Mouse (Mus musculus): Measurements from ENCODE around the gene Sp6. TPM values are rescaled to one million over a fixed set of nuclear protein-coding genes. Genes with fewer than 3 reads are reported as not detected.

Sp6 gene
- total RNA-seq, 2 experiments from 2014 or later, result 1.4 TPM

DNA sequence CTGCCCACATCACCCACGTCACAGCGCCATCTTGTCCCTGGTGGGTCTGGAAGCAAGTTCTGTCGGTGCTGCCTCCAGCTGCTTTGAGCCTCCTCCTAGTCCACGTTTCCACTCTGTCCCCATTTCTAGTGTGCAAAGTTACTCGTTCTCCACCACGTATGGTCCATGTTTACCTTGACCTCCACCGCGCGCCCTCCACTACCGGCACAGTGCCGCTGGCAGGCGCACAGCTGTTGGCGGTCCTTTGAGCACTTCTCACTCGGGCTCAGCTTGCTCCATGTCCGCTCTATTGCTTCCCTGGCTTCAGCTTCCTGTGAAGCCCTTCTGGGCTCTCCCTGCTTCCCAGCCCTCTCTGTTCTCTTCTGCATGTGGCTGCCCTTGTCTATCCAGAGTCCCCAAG lies 31.7 kb upstream of the Sp6 start:
- DNase-seq (ENCODE audit: low spot score in 2 of 2), result no peak

DNA sequence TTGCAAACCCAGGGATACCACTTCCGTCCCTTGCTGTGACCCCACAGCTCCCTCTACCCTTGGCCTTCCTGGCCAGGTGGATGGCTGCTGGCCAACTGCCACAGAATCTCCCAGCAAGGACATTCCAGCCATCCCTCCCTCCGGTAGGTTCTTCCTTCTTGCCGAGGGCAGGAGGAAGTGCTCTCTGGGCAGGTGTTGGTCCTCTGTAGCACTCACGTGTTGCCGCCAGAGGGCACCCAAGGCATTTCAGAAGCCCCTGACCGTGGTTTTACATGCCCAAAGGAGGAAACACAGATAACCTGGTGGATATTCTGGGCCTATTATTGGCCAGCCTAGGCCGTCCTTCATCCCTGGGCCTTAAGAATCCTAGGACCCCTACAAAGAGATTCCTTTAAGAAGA lies 30.8 kb upstream of the Sp6 start:
- peak; percentile 83 to 89 for DNase-seq (ENCODE audit: low spot score in 2 of 2)

DNA sequence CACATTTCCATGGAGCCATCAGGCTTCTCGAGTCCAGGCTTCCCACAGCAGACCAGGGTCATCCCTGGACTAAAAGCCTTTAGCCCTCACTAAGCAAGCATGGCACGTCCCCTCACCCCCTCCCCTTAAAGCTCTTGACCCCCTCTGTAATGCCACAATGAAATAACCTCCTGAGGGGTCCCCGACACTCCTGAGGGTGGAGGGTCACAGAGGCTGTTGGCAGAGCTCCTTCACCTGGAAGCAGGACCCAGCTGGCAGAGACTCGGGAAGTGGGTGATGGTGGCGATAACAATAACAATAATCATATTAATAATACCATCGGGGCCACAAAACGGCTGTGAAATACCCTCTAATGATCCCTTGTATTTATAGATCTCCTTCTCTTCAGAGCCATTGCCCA lies 30.3 kb upstream of the Sp6 start, which contains the start of gene Sp2:
Gene Sp2, minus strand, starts transcription at position 101 of the 400 bp plus-strand sequence.
- no peak for DNase-seq (ENCODE audit: low spot score in 2 of 2)

DNA sequence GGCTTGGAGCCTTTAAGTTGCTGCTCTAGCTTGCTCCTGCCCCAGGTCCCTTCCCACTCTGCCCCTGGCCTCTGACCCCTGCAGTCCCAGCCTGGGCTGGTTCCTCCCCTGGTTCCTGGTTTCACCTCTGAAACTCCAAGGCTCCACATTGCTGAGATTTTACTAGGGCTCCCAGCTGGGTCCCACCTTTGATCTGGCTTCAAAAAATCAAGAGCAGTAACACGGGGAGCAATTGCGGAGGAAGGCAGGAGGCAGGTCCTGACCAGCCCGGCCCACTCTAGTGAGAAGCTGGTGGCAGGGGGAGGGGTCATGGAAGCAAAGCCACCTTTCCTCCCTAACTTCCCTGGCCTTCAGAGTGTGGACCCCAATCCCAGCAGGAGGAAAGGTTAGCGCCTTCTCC lies 28.3 kb upstream of the Sp6 start:
- DNase-seq (ENCODE audit: low spot score in 2 of 2), result no peak

DNA sequence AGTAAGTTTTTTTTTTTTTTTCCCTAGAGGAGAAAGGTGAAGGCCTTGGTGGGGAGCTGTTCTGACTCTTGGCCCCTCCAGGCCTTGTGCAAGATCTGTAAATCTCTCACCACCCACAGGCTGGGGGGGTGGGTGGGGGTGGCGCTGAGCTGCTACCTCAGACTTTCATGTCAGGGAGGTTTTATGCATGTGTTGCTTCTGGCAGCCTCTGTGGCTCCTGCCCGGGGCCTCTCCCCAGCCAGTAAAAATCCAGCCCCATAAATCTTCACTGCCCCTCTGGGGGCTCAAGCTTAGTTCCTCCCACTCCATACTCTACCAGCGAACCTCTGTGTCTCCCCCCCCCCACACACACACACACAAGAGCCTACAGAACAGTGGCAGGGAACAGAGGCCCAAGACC lies 26.7 kb upstream of the Sp6 start:
- no peak for DNase-seq (ENCODE audit: low spot score in 2 of 2)

DNA sequence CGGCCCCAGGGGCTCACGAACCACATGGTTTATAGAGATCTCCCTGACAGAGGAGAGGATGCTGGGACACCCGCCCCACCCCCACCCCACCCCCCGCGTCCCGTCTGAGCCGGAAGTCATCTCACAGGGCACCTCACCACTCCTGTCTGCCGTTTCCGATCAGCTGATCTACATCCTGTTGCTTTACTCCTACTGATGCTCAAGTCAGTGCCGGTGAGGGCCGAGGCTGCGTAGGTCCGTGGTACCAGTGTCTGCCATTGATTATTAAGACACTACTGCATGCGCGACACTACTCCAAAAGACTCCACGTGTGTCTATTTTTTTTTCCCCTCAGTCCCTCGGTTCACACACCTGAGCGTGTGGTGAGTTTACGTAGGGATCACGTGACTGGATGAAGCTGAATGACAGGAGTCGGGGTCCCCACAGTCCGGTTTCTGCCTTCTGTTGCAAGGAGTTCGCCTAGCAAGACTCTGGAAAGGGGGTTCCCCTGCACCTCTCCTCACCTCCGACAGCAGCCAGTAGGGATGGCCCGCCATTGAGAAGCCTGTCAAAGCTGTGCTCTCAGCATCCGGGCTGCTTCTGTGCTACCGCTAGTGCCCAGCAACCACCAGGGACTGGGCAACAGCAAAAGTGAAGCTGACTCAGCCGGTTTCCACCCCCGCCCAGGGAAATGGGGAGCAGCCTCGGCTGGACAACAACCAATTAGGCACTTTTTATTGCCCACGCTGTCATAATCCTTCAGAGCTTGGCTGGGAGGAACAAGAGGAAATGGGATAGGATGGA lies 25.1 kb upstream of the Sp6 start:
- DNase-seq (ENCODE audit: low spot score in 2 of 2), result no peak

DNA sequence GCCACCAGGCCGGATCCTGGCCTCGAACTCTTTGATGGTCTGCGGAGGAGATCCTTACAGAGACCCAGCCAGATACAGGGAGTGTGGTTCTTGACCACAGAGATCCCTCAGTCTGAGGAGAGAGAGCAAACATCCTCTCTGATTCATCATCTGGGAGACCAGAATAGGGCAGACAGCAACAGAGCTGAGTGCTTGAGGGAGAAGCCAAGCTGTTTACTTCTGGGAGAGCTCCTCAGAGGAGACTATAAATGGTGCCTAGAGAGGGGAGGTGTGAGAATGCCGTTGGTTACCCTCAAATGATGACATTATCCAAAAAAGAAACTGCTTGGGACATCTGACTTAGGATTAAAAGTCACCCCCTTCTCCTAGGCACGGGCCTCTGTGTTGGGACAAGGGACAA lies 21.7 kb upstream of the Sp6 start:
- DNase-seq (ENCODE audit: low spot score in 2 of 2), result no peak

DNA sequence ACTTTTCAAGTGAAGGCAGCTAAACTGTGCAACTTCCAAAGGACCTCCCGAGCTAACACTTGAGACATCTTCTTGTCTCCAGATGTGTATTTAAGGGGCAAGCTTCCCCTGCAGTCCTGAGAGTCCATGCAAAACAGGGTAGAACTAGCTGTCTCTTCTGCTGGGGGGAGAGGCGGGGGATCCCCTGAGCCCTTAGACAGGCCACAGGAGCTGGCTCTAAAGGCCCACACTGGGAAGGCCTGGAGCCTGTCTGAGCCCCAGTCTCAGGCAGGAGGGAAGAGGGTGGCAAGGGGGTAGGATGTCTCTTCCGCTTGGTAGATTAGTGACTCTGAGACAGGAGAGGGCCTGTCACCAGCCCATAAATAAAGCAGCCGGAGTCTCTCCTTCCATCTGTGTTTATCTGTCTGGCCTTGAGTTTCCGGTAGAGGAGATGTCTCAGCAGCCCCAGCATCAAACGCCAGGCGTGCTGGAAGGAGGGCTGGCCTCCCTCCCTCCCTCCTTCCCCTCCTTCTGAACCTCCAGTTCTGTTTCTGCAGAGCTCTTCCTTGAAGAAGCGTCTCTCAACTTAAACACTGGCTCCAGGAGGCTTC lies 20.4 kb upstream of the Sp6 start:
- DNase-seq (ENCODE audit: low spot score in 2 of 2), result no peak

DNA sequence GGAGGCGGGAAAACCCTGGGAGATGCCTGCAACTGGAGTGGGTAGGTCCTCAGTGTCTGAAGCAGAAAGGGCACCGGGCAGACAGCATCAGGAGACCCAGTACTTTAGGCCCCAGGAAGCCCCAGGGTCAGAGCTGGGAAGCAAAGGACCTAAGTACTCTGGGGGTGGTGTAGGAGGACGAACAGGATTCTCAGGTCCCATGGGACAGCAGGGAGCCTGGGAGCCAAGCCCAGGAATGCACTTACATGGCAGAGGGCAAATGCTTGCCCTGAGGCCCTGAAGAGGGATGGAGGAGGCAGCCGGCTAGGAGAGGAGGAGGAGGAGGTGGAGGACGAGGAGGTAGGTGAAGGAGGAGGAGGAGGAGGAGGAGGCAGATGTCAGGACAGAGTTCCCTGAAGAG lies 18.2 kb upstream of the Sp6 start:
- no peak for DNase-seq (ENCODE audit: low spot score in 2 of 2)

DNA sequence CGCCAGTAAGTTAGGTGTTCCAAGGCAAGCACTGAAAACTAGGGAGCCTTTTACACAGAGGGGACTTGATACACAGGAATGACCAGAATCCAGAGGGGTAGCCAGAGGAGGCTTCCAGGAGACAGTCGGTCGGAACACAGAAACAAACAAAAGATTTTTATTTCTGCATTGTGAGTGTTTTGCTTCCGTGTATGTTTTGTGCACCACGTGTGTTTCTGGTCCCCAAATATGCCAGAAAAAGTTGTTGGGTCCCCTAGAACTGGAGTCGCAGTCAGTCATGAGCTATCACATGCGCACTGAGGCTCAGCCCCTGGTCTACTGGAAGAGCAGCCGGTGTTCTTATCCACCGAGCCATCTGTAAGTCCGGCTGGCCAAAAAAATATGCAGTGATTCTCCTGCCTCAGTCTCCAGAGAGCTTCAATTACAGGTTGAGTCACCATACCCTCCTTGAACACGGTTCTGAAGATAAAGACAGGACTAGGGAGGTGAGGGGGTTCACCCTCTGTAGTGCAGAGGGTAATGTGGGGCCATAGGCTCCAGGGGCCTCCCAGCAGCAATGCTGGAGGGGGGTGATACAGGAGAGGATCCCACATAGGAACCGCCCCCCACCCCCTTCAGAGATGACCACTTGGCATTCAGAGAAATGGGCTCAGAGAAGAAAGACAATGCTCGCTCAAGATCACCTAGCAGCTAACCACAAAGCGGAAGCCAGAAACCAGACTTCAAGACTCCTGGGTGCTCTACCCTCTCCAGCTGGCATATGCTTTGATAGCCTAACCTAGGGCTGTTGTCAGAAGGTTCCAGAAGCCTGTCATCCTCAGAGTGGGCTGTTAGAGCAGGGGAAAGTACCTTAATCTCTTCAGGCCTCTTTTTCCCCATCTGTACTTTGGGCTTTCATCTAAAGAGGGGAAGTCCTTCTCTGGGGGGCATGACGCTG lies 17.1 kb upstream of the Sp6 start:
- no peak for DNase-seq (ENCODE audit: low spot score in 2 of 2)

DNA sequence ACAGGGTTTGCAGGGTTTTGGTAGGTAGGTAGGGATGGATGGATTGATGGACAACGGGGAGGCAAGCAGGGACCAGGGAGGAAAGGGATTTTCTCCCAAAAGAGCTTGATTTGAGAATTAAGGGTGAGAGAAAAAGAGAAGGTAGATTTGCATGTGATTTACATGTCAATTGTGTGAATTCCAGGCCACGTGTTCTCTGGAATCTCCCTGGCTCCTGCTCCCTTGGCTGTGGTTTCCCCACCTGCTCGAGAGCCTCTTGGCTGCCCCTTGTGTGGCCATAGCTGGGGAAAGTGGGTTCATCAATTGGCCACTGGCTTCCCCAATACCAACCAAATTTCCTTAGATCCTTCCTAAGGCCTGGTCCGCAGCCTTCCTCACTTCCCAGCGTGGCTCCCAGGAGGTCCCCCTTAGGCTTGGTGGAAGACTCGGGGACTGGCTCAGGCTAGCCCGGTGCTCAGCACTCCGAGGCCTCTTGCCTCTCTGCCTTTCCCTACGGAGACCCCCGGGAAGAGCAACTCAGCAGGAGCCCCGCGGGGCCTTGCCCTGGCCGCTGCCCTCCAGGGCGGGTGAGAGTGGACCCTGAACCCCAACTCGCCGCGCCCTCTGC lies 16.3 kb upstream of the Sp6 start:
- DNase-seq (ENCODE audit: low spot score in 2 of 2), result no peak

DNA sequence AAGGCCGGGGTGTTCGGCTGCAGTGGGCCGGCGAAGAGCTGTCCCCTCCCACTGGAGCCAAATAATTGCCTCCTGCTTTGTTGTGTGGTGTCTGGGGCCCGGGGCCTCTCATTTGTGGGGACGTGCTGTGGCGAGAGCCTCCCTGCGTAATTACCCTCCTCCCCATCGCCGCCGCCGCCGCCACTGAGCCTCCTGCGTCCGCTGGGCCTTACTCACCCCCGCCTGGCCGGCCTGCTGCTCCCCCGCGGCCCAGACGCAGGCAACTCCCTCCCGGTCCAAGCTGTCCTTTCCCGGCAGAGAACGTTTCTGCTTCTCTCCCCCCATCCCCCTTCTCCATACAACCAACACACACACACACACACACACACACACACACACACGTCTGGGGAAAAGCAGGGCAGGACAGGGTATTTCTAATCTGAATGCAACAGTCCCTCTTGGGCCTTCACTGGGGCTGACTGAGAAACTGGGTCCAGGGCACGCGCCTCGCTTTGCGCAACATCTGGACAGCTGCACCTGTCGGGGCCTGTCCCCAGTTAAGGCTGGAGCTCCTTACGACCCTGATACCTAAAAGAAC lies 15.7 kb upstream of the Sp6 start:
- DNase-seq (ENCODE audit: low spot score in 2 of 2), result peak; percentile 32 to 55

DNA sequence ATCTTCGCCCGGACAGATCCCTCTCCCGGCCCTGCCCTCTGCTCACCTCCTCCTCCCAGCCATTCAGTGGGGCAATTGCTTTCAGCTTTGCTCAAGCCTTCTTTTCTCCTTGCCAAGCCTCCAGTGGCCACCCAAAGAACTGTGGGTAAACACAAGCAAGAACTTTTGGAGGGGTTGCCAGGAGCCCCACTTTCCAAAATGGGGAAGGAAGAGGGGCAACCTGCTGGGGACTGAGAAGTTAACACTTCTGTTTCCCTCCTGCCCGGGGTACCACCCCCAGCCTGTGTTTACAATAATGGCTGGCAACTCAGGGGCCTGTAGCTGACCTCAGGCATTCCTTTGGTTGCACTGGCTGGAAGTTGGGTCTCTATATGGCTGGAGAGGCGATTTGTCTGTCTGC lies 10.0 kb upstream of the Sp6 start:
- DNase-seq (ENCODE audit: low spot score in 2 of 2), result no peak

DNA sequence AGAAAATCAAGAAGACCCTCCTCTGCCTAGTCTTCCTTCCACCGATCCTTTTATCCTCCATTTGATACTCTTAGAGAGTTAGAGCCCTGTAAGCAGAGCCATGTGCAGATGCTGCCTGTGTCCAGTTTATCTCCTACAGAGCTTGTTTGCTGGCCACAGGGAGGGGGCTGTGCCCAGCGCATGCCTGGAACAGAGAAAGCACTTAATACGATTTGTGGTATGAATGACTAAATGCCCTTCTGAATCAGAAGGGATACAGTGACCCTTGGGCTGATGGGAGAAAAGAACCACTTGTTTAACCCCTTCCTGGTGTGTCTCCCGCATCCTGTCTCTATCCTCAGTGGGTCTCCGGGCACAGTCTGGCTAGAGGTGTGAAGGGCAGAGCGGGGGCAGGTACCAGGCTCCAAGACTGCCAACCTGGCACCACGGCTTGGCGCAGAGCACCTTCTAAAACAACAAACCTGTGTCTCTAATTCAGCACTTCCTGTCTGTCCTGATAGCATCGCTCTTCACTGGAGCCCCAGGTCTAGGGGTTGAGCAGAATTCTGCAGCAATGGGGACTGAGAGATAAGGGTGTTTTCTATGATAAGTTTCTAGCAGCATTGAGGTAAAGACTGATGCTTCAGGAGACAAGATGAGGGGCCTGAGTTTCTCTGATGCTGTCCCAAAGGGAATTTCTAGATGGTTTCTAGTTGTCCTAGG lies 6.0 kb upstream of the Sp6 start:
- no peak for DNase-seq (ENCODE audit: low spot score in 2 of 2)

DNA sequence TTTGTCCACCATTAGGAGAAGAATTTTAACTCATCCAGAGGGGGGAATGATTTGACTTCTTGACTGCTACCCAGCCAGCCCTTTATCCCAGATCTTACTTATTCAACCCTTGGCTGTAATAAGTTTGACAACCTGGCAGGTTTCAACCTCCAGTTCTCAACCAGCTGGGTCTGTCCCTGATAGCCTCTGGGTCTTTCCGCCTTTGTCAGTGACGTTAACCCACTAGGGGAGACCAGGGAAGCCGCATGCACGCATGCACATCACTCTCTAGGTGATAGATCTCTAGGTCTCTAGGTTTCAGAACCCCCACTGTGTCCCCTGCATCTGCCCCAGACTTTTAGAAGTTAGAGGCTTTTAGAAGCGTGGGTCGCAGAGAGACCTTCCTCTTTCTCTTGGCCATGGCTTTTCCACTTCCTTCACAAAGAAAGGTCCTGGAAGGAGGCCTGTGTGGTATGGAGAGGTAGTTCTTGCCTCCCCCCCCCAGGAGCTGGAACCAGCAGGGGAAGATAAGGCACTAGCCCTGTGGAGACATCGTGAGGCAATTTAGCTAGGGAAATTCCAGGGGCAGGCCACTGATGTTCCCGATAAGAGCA lies 3.9 kb upstream of the Sp6 start:
- DNase-seq (ENCODE audit: low spot score in 2 of 2), result no peak

DNA sequence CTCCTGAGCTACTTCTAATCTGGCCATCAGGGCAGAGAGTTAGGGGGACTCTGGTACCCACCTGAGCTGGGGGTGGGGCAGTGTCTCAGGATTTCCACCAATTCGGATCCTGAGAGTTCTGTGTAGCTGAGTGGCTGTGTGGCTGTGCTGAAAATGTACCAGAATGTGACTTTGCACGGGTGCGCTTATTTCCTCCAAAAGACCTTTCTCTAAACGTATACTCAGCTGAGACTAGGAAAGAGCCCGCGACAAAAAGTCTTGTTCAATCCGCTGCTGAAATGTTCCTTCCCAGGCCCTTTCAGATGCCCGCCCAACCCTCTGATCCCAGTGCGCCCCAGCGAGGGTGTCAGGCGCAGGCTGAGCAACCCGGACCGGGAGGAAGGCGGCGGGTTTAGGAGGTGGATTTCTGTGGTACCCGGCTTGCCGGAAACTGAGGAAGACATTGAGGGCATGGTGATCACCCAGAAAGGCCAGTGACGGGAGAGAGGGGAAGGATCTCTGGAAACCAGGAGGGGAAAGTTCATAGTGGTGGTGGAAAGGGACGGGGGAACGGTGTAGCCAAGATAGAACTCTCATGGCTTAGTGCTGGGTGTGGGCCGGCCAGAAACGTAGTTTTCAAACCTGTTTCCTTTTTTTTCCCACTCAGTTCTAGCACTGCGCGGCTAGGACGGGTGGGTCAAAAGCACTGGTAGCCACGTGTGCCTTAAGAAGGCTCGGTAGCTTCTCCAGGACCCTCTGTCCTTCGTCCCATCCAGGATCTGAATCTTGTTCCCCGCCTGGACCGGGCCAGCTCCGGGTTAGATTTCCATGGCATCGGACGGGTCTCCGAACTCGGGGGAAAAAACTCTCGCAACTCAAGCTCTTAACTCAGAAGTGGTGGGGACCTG lies 4.7 kb downstream of the Sp6 start:
- DNase-seq (ENCODE audit: low spot score in 2 of 2), result no peak

DNA sequence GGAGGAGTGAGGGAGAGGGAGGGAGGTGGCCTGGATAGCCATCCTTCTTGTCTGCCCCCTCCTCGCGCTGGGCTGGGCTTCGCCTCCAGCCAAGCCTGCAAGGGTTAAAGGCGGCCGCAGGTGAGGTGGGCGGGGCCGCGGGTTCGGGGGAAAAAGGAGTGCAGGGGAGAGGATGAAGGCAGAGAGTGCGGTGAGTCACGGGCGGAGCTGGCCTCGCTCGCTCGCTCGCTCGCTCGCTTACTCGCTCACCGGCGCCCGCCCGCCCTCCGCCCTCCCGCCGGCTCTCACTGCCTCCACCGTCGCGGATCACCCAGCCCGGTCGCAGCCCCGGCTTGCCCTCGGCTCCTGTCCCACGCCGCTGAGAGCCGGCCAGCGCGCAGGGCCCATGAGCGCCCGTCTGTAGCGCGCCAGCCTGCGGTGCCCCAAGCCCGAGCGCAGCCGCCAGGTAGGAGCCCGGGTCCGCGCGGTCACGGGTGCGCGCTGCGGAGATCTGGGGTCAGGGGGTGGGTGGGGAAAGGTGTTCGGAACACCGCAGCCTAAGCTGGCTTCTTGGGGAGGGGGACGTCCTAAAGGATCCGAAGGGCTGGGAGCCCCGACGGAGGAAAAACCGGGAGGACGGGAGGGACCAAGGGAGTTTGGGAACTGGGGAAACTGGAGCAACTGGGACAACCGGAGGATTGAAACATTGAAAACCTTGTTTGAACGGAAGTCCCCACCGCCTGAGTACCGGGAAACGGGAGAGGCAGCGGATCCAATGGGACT lies 5.6 kb downstream of the Sp6 start:
- DNase-seq (ENCODE audit: low spot score in 2 of 2), result no peak

DNA sequence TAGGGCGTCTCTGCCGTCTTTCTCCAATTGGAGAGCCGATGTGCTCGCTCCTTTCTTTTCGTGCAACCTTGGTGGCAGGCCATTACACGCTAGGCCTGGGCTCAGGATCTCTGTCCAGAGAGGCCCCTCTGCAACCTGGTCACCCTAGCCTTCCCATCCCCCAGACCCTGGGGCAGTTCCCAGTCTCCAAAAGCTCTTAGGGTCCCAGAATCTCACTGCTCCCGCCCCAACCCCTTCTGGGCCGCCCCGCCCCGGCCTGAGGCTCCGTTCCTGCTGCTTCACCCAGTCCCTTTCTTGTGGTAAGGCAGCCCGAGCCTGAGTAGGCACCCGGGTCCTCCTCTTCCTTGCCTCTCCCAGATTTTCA lies 6.1 kb downstream of the Sp6 start:
- no peak for DNase-seq (ENCODE audit: low spot score in 2 of 2)

Measured in layer of hippocampus, postnatal 10 days (tissue).